Mouse (Mus musculus) olfactory bulb, adult 2 months (tissue): ENCODE data around the gene Tspan9. TPM values are rescaled to one million over a fixed set of nuclear protein-coding genes. Genes with fewer than 3 reads are reported as not detected.

ENCODE experiments used
- H3K27ac ChIP-seq: fragments of 200-500 bp; 2 replicates; pipeline ENCODE4 v1.5.1; 2012; ENCODE audit warnings: low read depth, low read length; ENCODE audit not compliant: insufficient read depth
- H3K4me1 ChIP-seq: fragments of 200-500 bp; 2 replicates; pipeline ENCODE4 v1.6.1; 2012; ENCODE audit warnings: low read length; ENCODE audit not compliant: control insufficient read depth, insufficient read depth
- H3K4me3 ChIP-seq: fragments of 200-500 bp; 2 replicates; pipeline ENCODE4 v1.5.1; 2012; ENCODE audit warnings: mild to moderate bottlenecking, low read depth, low read length, moderate library complexity; ENCODE audit not compliant: insufficient read depth
- CTCF ChIP-seq: fragments of 200-500 bp; IDR thresholded peaks from 2 replicates; pipeline ENCODE4 v1.5.1; 2012; ENCODE audit warnings: low read depth, mild to moderate bottlenecking, low read length, moderate library complexity; ENCODE audit not compliant: insufficient read depth
- POLR2A ChIP-seq: fragments of 200-500 bp; IDR thresholded peaks from 2 replicates; pipeline ENCODE4 v1.6.1; 2012; ENCODE audit warnings: mild to moderate bottlenecking, low read depth, low read length, moderate library complexity; ENCODE audit not compliant: insufficient read depth
- WGBS: fragments of 180-500 bp; shearing (Covaris S2); methylation state at CpG from one replicate; pipeline ENCODE4 v1.1.7; 2018; 5-methylcytosine and 5-hydroxymethylcytosine counted together
- polyA plus RNA-seq: library from polyadenylated mRNA; stranded (reverse); fragments of >200 nt; gene quantifications from 2 replicates; pipeline ENCODE4 v1.2.4, GENCODE M21; 2012; ENCODE audit warnings: low replicate concordance; ENCODE audit not compliant: missing spikeins, insufficient read depth, insufficient read length

The Tspan9 gene
- polyA plus RNA-seq, 1 experiment = not detected

GRCm38 (mm10) chr6:128134196-128134924 lies 9.0 kb downstream of the Tspan9 start:
- peaks cover 10% of the 10 kb centered on the region for H3K4me1 ChIP-seq
- no peak for TF ChIP-seq CTCF
- TF ChIP-seq POLR2A = no peak

GRCm38 (mm10) chr6:128133679-128134191 lies 9.7 kb downstream of the Tspan9 start:
- WGBS = 74% methylated on average over 10 of the region's 10 CpGs
- H3K4me1 ChIP-seq = peaks cover 13% of the 10 kb centered on the region
- no peak overlapping the region for H3K4me3 ChIP-seq
- H3K27ac ChIP-seq = no peak overlapping the region
- no peak for TF ChIP-seq POLR2A
- TF ChIP-seq CTCF = no peak

More at GRCm38 (mm10) chr6:128134196-128134924, 9.0 kb downstream of the Tspan9 start:
- 65% methylated on average over 8 of the region's 8 CpGs for WGBS
- Histone ChIP-seq H3K4me3 (no peak overlapping the region), H3K27ac (no peak overlapping the region)

- Histone ChIP-seq H3K4me3 (no peak overlapping the region), H3K4me1 (peaks cover 13% of the 10 kb centered on the region), H3K27ac (no peak overlapping the region)
- WGBS = 89% methylated on average over 6 of the region's 6 CpGs
- no peak for TF ChIP-seq POLR2A
- no peak for TF ChIP-seq CTCF
Observed at GRCm38 (mm10) chr6:128132581-128132980, 10.8 kb downstream of the Tspan9 start.

- no peak overlapping the region for H3K4me3 ChIP-seq
- WGBS = 58% methylated on average over 2 of the region's 2 CpGs
- TF ChIP-seq POLR2A = no peak
- TF ChIP-seq CTCF = no peak
- H3K27ac ChIP-seq = no peak overlapping the region
- H3K4me1 ChIP-seq = peaks cover 13% of the 10 kb centered on the region
Observed at GRCm38 (mm10) chr6:128131390-128131789, 12.0 kb downstream of the Tspan9 start.

GRCm38 (mm10) chr6:128130686-128131085 lies 12.7 kb downstream of the Tspan9 start:
- Histone ChIP-seq H3K4me1 (peaks cover 12% of the 10 kb centered on the region), H3K4me3 (no peak overlapping the region), H3K27ac (0 out of 2 replicates have a peak overlapping the region, but pooled peaks have one; percentile 12)
- TF ChIP-seq POLR2A (no peak), CTCF (no peak)
- 77% methylated on average over 4 of the region's 4 CpGs for WGBS

- Histone ChIP-seq H3K4me1 (peaks cover 6% of the 10 kb centered on the region), H3K4me3 (no peak overlapping the region), H3K27ac (no peak overlapping the region)
- no peak for TF ChIP-seq CTCF
- no peak for TF ChIP-seq POLR2A
- WGBS = 74% methylated on average over 5 of the region's 5 CpGs
Observed at GRCm38 (mm10) chr6:128129382-128129781, 14.0 kb downstream of the Tspan9 start.

GRCm38 (mm10) chr6:128127312-128127711 lies 16.1 kb downstream of the Tspan9 start:
- WGBS = 82% methylated on average over 3 of the region's 3 CpGs

GRCm38 (mm10) chr6:128126876-128127275 lies 16.5 kb downstream of the Tspan9 start:
- TF ChIP-seq CTCF (no peak), POLR2A (no peak)
- 62% methylated on average over 4 of the region's 4 CpGs for WGBS
- 0 out of 2 replicates have a peak, but pooled peaks cover 5% of the 10 kb centered on the region for H3K4me1 ChIP-seq
- H3K4me3 ChIP-seq = no peak overlapping the region
- no peak overlapping the region for H3K27ac ChIP-seq

More at GRCm38 (mm10) chr6:128127312-128127711, 16.1 kb downstream of the Tspan9 start:
- 0 out of 2 replicates have a peak, but pooled peaks cover 3% of the 10 kb centered on the region for H3K4me1 ChIP-seq
- no peak for TF ChIP-seq POLR2A
- TF ChIP-seq CTCF = no peak
- no peak overlapping the region for H3K27ac ChIP-seq
- no peak overlapping the region for H3K4me3 ChIP-seq

GRCm38 (mm10) chr6:128125464-128125863 lies 17.9 kb downstream of the Tspan9 start:
- WGBS = 96% methylated on average over 3 of the region's 3 CpGs
- H3K4me1 ChIP-seq = peaks cover 11% of the 10 kb centered on the region
- TF ChIP-seq POLR2A (no peak), CTCF (no peak)
- no peak overlapping the region for H3K4me3 ChIP-seq
- no peak overlapping the region for H3K27ac ChIP-seq
